In the genomic region with DNA sequence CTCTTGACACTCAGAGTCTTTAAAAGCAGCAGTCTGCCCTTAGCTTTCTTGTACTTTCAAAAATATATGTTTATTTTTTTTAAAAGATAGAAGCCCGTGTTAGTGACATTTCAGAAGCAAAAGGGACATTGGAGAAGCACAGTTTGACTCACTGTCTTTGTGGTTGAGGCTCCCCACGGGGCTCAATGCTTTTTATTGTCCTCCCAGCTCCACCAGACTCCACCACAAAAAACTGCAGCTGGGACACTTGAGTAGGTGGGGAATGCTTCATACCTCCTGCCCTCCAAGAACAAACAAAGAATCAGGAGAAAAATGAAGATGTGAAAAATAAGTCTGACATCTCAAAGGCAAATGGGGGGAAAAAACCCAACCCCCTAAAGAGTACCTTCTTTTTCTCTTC, we compare ENCODE assay signal across 21 mouse cellular contexts.
DNase-seq lines count a peak whose midpoint lies in the region; ATAC-seq and TF ChIP-seq lines count a peak whose summit lies in the region.
"Had no signal": no experiment of that assay in that cellular context is flagged by ENCODE, and none has a peak within 500 bp of the region (broad histone marks: within the 10 kb centered on the region; RNA-seq: fewer than 3 reads in every experiment).

No protein-coding gene starts in this region.

- in situ Hi-C loops in CH12.LX (cut with MboI; ENCODE audit: low pct_ligation_motif_present, low pct_unique_long_range_greater_than_20kb, low sequenced_read_pairs) = no loop called here

- no peaks in the 10 kb centered on the region for H3K79me2 ChIP-seq in CH12.LX (replicated peaks; ENCODE audit: control insufficient read depth, extremely low read depth, insufficient read depth, poor library complexity, severe bottlenecking)

- TF ChIP-seq POLR2A in CH12.LX (IDR thresholded peaks at IDR 0.05; ENCODE audit: low read depth, low read length) = no peak

- no peak for ATAC-seq in hindbrain, embryonic 12.5 days (ENCODE audit: low FRiP score)
- ATAC-seq: activated CD4-positive, CD25-positive, alpha-beta regulatory T cell, adult 4 months; forebrain, embryonic 13.5 days; forebrain, embryonic 15.5 days; forebrain, postnatal 0 days had no signal

- no peaks in the 10 kb centered on the region for H3K36me3 ChIP-seq in CH12.LX (replicated peaks in 1 of 2; ENCODE audit: control insufficient read depth in 1 of 2, insufficient read depth in 1 of 2, low read length in 1 of 2)
- H3K36me3 ChIP-seq in hindbrain, embryonic 12.5 days = no peaks in the 10 kb centered on the region
- H3K36me3 ChIP-seq: embryonic facial prominence, embryonic 10.5 days; embryonic facial prominence, embryonic 12.5 days; forebrain, embryonic 15.5 days; G1E had no signal

- H3K4me2 ChIP-seq in CH12.LX (ENCODE audit: insufficient read depth, low read depth, poor library complexity, severe bottlenecking) = no peak overlapping the region
- H3K4me2 ChIP-seq in hindbrain, embryonic 12.5 days (replicated peaks) = no peak overlapping the region
- H3K4me2 ChIP-seq: embryonic facial prominence, embryonic 12.5 days; forebrain, embryonic 13.5 days; forebrain, embryonic 15.5 days had no signal

- peaks cover 3 to 41% of the 10 kb centered on the region in 2 experiments; a peak in 3 of 4 replicates for H3K4me1 ChIP-seq in CH12.LX (ENCODE audit: control insufficient read depth in 1 of 2, insufficient read depth in 2 of 2)
- 0 out of 2 replicates have a peak, but pooled peaks cover 3% of the 10 kb centered on the region for H3K4me1 ChIP-seq in hindbrain, embryonic 12.5 days
- H3K4me1 ChIP-seq: embryonic facial prominence, embryonic 10.5 days had no signal

- H3K9me3 ChIP-seq in CH12.LX (replicated peaks; ENCODE audit: low read length) = no peaks in the 10 kb centered on the region
- H3K9me3 ChIP-seq in hindbrain, embryonic 12.5 days (replicated peaks) = no peaks in the 10 kb centered on the region
- H3K9me3 ChIP-seq: embryonic facial prominence, embryonic 10.5 days; embryonic facial prominence, embryonic 12.5 days; forebrain, embryonic 13.5 days; forebrain, embryonic 15.5 days; G1E had no signal

- WGBS in hindbrain, embryonic 12.5 days = 10% methylated on average over 2 of the region's 2 CpGs

- no peak overlapping the region for H3K27ac ChIP-seq in CH12.LX (ENCODE audit: insufficient read depth, low read depth)
- no peak overlapping the region for H3K27ac ChIP-seq in hindbrain, embryonic 12.5 days
- H3K27ac ChIP-seq: embryonic facial prominence, embryonic 10.5 days; embryonic facial prominence, embryonic 12.5 days; forebrain, embryonic 13.5 days; forebrain, embryonic 15.5 days had no signal

- no peak overlapping the region for H3K4me3 ChIP-seq in CH12.LX (replicated peaks in 1 of 3; ENCODE audit: low read depth in 2 of 3, low read length in 2 of 3, poor library complexity in 1 of 3)
- H3K4me3 ChIP-seq in hindbrain, embryonic 12.5 days = no peak overlapping the region
- H3K4me3 ChIP-seq: embryonic facial prominence, embryonic 10.5 days; embryonic facial prominence, embryonic 12.5 days; forebrain, embryonic 13.5 days; forebrain, embryonic 15.5 days had no signal

- TF ChIP-seq EP300 in CH12.LX (IDR thresholded peaks at IDR 0.05; ENCODE audit: low read length) = no peak; the same call in 1 of the 2 replicates

- no peak overlapping the region for H3K9ac ChIP-seq in CH12.LX (ENCODE audit: insufficient read depth, low read depth)
- H3K9ac ChIP-seq in hindbrain, embryonic 12.5 days = no peak overlapping the region
- H3K9ac ChIP-seq: embryonic facial prominence, embryonic 12.5 days; forebrain, embryonic 13.5 days; forebrain, embryonic 15.5 days; forebrain, postnatal 0 days had no signal

- dilution Hi-C loops in CH12.LX (cut with MboI; ENCODE audit: extremely low pct_ligation_motif_present, extremely low pct_unique_long_range_greater_than_20kb, low sequenced_read_pairs) = no loop called here

- H3K27me3 ChIP-seq in CH12.LX (replicated peaks) = no peaks in the 10 kb centered on the region
- H3K27me3 ChIP-seq in hindbrain, embryonic 12.5 days = no peaks in the 10 kb centered on the region
- H3K27me3 ChIP-seq: embryonic facial prominence, embryonic 12.5 days; forebrain, embryonic 13.5 days; forebrain, embryonic 15.5 days had no signal

- TF ChIP-seq RAD21 in CH12.LX (IDR thresholded peaks at IDR 0.05; ENCODE audit: low read depth, low read length) = no peak

- TF ChIP-seq CTCF in CH12.LX (conservative IDR thresholded peaks at IDR 0.05 in 1 of 2, IDR thresholded peaks at IDR 0.05 in 1 of 2; ENCODE audit: low read depth in 2 of 2, low read length in 2 of 2) = no peak

- DNase-seq in CH12.LX (ENCODE audit: extremely low read depth) = peak; percentile 37
- DNase-seq in Muller cell, postnatal 12 days (ENCODE audit: inconsistent ontology term) = peak; percentile 67
- DNase-seq in brain, adult 2 months (ENCODE audit: low read depth, low spot score) = peak; percentile 50
- no peak for DNase-seq in gastrocnemius, postnatal 10 days
- no peak for DNase-seq in cerebellum, adult 8-10 months
- DNase-seq: adrenal gland, adult 8-10 months; adrenal gland, postnatal 14 days; adrenal gland, postnatal 36 days; cerebellum, adult 11 months; cerebellum, adult 18-20 months; cerebellum, adult 9-10 months; cerebellum, postnatal 10 days; cerebellum, postnatal 25 days; forebrain, postnatal 0 days had no signal

TF ChIP-seq in CH12.LX, 34 proteins besides CTCF, POLR2A, EP300 and RAD21:
- TF ChIP-seq POLR2AphosphoS2 (IDR thresholded peaks at IDR 0.05; ENCODE audit: low read depth, low read length) = no peak
- no peak for TF ChIP-seq MAZ (IDR thresholded peaks at IDR 0.05; ENCODE audit: low read depth, low read length)

Comparison
In these comparisons a context has a peak if more than half of its experiments do, and no peak if none do; other contexts are left out.
1. DNase-seq: peak in CH12.LX (single experiment), Muller cell, postnatal 12 days (single experiment) and brain, adult 2 months (single experiment); none in gastrocnemius, postnatal 10 days (single experiment) and cerebellum, adult 8-10 months (single experiment).